ENCODE assay signal across 16 mouse cellular contexts in genomic region chr14:61949446-61949845, GRCm38 (mm10).
DNase-seq lines count a peak whose midpoint lies in the region; ATAC-seq and TF ChIP-seq lines count a peak whose summit lies in the region.
"Had no signal": no experiment of that assay in that cellular context is flagged by ENCODE, and none has a peak within 500 bp of the region (broad histone marks: within the 10 kb centered on the region; RNA-seq: fewer than 3 reads in every experiment).

No protein-coding gene starts in this region.

- DNase-seq in forebrain, embryonic 10.5 days (ENCODE audit: extremely low spot score, low spot score): peak; percentile 14
- DNase-seq in midbrain, embryonic 14.5 days: peak; percentile 29
- peak; percentile 31 for DNase-seq in hindlimb bud, embryonic 11.5 days (ENCODE audit: extremely low spot score, low read depth, low spot score)
- DNase-seq in retina, postnatal 1 day: peak; percentile 3
- DNase-seq in left cerebral cortex, postnatal 14 days (ENCODE audit: low spot score in 2 of 2): no peak
- DNase-seq in liver, postnatal 0 days: no peak
- DNase-seq: adrenal gland, postnatal 25 days; cerebellum, postnatal 36 days; gastrocnemius, postnatal 10 days; layer of hippocampus, adult 9-11 months; lung, postnatal 4 days had no signal

- H3K4me1 ChIP-seq in forebrain, embryonic 10.5 days: peaks cover 35% of the 10 kb centered on the region
- peaks cover 7% of the 10 kb centered on the region for H3K4me1 ChIP-seq in forebrain, embryonic 16.5 days (replicated peaks; ENCODE audit: control insufficient read depth, insufficient read depth, low read length)
- 0 out of 2 replicates have a peak, but pooled peaks cover 6% of the 10 kb centered on the region for H3K4me1 ChIP-seq in midbrain, embryonic 14.5 days (ENCODE audit: control insufficient read depth, insufficient read depth, low read length)
- peaks cover 12% of the 10 kb centered on the region for H3K4me1 ChIP-seq in midbrain, embryonic 13.5 days (replicated peaks)
- no peaks in the 10 kb centered on the region for H3K4me1 ChIP-seq in liver, postnatal 0 days (ENCODE audit: insufficient read depth)

- intact Hi-C loops in left cerebral cortex, postnatal 14 days (cut with DNase I): no loop called here

- no peak overlapping the region for H3K4me2 ChIP-seq in forebrain, embryonic 16.5 days (ENCODE audit: low read length)
- no peak overlapping the region for H3K4me2 ChIP-seq in midbrain, embryonic 14.5 days (ENCODE audit: low read length)
- H3K4me2 ChIP-seq in midbrain, embryonic 13.5 days (replicated peaks): no peak overlapping the region
- no peak overlapping the region for H3K4me2 ChIP-seq in liver, postnatal 0 days (ENCODE audit: low read depth, low read length)
- H3K4me2 ChIP-seq: forebrain, embryonic 13.5 days; heart, embryonic 13.5 days; hindbrain, embryonic 13.5 days had no signal

- TF ChIP-seq EP300 in liver, postnatal 0 days (IDR thresholded peaks at IDR 0.05; ENCODE audit: low read depth): no peak

- no peak overlapping the region for H3K9ac ChIP-seq in forebrain, embryonic 16.5 days (replicated peaks; ENCODE audit: low read depth, low read length)
- no peak overlapping the region for H3K9ac ChIP-seq in midbrain, embryonic 14.5 days (replicated peaks; ENCODE audit: low read length)
- no peak overlapping the region for H3K9ac ChIP-seq in midbrain, embryonic 13.5 days (replicated peaks)
- H3K9ac ChIP-seq in liver, postnatal 0 days (replicated peaks): no peak overlapping the region
- H3K9ac ChIP-seq: forebrain, embryonic 13.5 days; heart, embryonic 13.5 days; hindbrain, embryonic 13.5 days had no signal

- H3K4me3 ChIP-seq in forebrain, embryonic 10.5 days: no peak overlapping the region
- no peak overlapping the region for H3K4me3 ChIP-seq in forebrain, embryonic 16.5 days (replicated peaks; ENCODE audit: low read length)
- H3K4me3 ChIP-seq in midbrain, embryonic 14.5 days (replicated peaks; ENCODE audit: low read depth, low read length): no peak overlapping the region
- H3K4me3 ChIP-seq in midbrain, embryonic 13.5 days (replicated peaks): no peak overlapping the region
- no peak overlapping the region for H3K4me3 ChIP-seq in liver, postnatal 0 days (ENCODE audit: low read depth, low read length)
- H3K4me3 ChIP-seq: forebrain, embryonic 13.5 days; heart, embryonic 13.5 days; hindbrain, embryonic 13.5 days had no signal

- no peaks in the 10 kb centered on the region for H3K36me3 ChIP-seq in forebrain, embryonic 10.5 days (replicated peaks)
- H3K36me3 ChIP-seq in forebrain, embryonic 16.5 days (ENCODE audit: control insufficient read depth, insufficient read depth): no peaks in the 10 kb centered on the region
- no peaks in the 10 kb centered on the region for H3K36me3 ChIP-seq in midbrain, embryonic 14.5 days (ENCODE audit: control insufficient read depth, insufficient read depth, low read length)
- no peaks in the 10 kb centered on the region for H3K36me3 ChIP-seq in midbrain, embryonic 13.5 days
- no peaks in the 10 kb centered on the region for H3K36me3 ChIP-seq in liver, postnatal 0 days (replicated peaks; ENCODE audit: insufficient read depth, low read length)
- H3K36me3 ChIP-seq: heart, embryonic 13.5 days; hindbrain, embryonic 13.5 days had no signal

- no peaks in the 10 kb centered on the region for H3K27me3 ChIP-seq in forebrain, embryonic 10.5 days (ENCODE audit: poor library complexity, severe bottlenecking)
- H3K27me3 ChIP-seq in forebrain, embryonic 16.5 days (replicated peaks; ENCODE audit: control insufficient read depth, insufficient read depth, low read length): no peaks in the 10 kb centered on the region
- no peaks in the 10 kb centered on the region for H3K27me3 ChIP-seq in midbrain, embryonic 14.5 days (ENCODE audit: control insufficient read depth, insufficient read depth, low read length)
- no peaks in the 10 kb centered on the region for H3K27me3 ChIP-seq in midbrain, embryonic 13.5 days
- no peaks in the 10 kb centered on the region for H3K27me3 ChIP-seq in liver, postnatal 0 days (ENCODE audit: insufficient read depth, low read length)
- H3K27me3 ChIP-seq: forebrain, embryonic 13.5 days; heart, embryonic 13.5 days; hindbrain, embryonic 13.5 days had no signal

- WGBS in forebrain, embryonic 10.5 days: 77% methylated on average over 6 of the region's 6 CpGs
- 49% methylated on average over 6 of the region's 6 CpGs for WGBS in forebrain, embryonic 16.5 days
- WGBS in midbrain, embryonic 14.5 days: 45% methylated on average over 6 of the region's 6 CpGs
- WGBS in midbrain, embryonic 13.5 days: 45% methylated on average over 6 of the region's 6 CpGs
- 86% methylated on average over 6 of the region's 6 CpGs for WGBS in liver, postnatal 0 days (ENCODE audit: insufficient replicate concordance)

- TF ChIP-seq CTCF in liver, postnatal 0 days (IDR thresholded peaks at IDR 0.05; ENCODE audit: low read depth): no peak

- ATAC-seq in forebrain, embryonic 16.5 days: no peak
- no peak for ATAC-seq in midbrain, embryonic 14.5 days (ENCODE audit: low FRiP score, low TSS enrichment)
- ATAC-seq in midbrain, embryonic 13.5 days: no peak
- no peak for ATAC-seq in liver, postnatal 0 days
- ATAC-seq: forebrain, embryonic 13.5 days had no signal

- H3K27ac ChIP-seq in forebrain, embryonic 10.5 days: no peak overlapping the region; the same call in 1 of the 2 replicates
- no peak overlapping the region for H3K27ac ChIP-seq in forebrain, embryonic 16.5 days (ENCODE audit: low read length)
- no peak overlapping the region for H3K27ac ChIP-seq in midbrain, embryonic 14.5 days (replicated peaks; ENCODE audit: low read depth, low read length)
- no peak overlapping the region for H3K27ac ChIP-seq in midbrain, embryonic 13.5 days
- no peak overlapping the region for H3K27ac ChIP-seq in liver, postnatal 0 days (ENCODE audit: low read depth)
- H3K27ac ChIP-seq: forebrain, embryonic 13.5 days; heart, embryonic 13.5 days; hindbrain, embryonic 13.5 days had no signal

- H3K9me3 ChIP-seq in forebrain, embryonic 10.5 days: no peaks in the 10 kb centered on the region
- no peaks in the 10 kb centered on the region for H3K9me3 ChIP-seq in forebrain, embryonic 16.5 days (ENCODE audit: control insufficient read depth, low read length)
- no peaks in the 10 kb centered on the region for H3K9me3 ChIP-seq in midbrain, embryonic 14.5 days (ENCODE audit: control insufficient read depth, low read length)
- H3K9me3 ChIP-seq in midbrain, embryonic 13.5 days: no peaks in the 10 kb centered on the region
- no peaks in the 10 kb centered on the region for H3K9me3 ChIP-seq in liver, postnatal 0 days (ENCODE audit: low read length)
- H3K9me3 ChIP-seq: forebrain, embryonic 13.5 days; heart, embryonic 13.5 days; hindbrain, embryonic 13.5 days had no signal

Comparison
In these comparisons a context has a peak if more than half of its experiments do, and no peak if none do; other contexts are left out.
1. DNase-seq: peak in forebrain, embryonic 10.5 days (single experiment), midbrain, embryonic 14.5 days (single experiment), hindlimb bud, embryonic 11.5 days (single experiment) and retina, postnatal 1 day (single experiment); none in left cerebral cortex, postnatal 14 days (0 of 2) and liver, postnatal 0 days (single experiment).